Mouse (Mus musculus): ENCODE measurements around the gene Fgd6.

Fgd6 gene

DNA sequence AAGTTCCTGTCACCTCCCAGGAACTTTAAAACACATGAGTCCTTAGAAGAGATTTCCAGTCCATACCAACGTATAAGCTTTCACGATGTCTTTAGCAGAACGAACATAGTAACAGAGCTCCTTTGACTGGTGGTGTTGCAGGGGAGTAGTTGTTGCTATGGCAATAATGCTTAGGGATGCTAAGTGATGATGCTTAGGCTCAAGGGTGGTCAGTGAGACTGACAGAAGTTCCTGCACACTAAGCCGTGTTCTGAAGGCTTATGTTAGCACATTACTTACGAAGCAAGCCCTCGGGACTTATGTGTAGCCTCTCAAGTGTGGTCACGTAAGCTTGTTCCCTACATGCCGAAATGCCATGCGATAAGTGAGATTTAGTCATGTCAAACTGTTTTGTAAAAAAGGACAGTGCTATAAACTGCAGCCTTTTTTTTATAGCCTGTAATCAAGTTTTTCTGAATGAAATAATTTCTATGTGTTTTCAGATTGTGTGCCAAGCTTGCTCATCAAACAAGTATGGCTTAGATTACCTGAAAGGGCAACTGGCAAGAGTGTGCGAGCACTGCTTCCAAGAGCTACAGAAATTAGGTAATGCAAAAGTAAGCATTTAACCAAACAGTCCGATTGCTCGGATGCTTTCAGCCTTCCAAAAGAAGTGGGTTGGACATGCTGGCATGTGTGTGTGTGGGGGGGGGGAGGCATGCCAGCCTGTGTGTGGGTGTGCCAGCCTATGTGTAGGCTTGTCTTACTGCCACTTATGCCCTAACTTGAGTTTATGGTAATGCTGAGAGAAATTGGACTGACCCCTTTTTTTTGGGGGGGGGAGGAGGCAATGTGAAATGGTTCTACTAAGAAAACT, 99.0 kb downstream of the Fgd6 start:
- DNase-seq (ENCODE audit: low read depth, low spot score) = no peak

DNA sequence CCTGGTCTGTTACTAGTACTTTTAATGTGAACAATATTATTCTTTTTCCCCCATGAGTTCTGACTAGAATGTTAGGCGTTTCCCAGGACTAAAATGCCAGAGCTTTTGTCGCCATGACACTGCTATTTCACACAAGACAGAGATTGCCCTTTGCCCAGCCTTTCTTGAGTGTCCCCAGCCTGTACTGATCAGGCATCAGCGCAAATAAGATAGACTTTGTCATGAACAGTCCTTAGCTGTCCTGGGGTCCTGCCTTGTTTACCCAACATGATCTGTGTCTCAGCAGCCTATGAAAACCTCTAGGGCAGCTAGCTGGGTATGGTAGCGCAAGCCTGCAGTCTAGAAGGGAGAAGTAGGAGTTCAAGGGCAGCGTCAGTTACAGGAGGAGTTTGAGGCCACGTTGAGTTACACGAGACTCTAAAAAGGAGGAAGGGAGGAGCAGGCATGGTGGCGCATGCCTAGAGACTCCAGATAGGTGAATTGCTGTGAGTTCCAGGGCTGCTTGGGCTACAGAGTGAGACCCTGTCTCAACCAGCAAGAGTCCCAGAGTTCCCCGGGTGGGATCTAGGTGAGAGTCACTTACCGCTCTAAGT, 103.2 kb downstream of the Fgd6 start:
- no peak for DNase-seq (ENCODE audit: low read depth, low spot score)

DNA sequence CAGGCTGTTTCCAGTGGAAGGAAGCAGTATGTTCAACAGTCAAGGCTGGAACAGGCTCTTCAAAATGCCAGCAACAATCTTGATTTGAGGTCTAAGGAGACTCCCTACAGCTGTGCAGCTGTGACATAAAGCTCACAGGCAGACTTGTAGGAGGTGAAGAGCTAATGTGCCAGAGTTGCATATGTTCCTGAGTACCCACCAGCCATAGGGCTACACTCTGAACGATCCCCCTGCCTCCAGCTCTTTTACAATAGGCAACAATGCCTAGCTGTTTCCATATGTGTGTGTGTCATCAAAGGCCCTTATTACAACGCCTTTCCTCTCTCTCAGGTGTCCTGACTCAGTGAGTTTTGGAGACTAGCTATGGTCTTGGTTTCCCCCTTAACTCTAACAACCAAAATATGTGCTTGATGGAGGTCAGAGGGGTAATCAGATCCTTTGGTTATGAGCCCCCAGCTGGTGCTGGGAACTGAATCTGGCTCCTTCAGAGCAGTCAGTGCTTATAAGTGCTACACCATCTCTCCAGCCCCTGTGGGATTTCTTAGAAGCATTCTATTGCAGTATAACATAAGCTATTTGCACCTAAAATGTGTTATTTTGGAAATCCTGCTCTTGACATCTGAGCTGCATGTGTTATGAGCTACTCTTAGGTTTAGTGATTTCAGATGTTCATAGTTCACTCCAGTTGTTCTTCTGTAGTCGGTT, 104.6 kb downstream of the Fgd6 start:
- no peak for DNase-seq (ENCODE audit: low read depth, low spot score)

DNA sequence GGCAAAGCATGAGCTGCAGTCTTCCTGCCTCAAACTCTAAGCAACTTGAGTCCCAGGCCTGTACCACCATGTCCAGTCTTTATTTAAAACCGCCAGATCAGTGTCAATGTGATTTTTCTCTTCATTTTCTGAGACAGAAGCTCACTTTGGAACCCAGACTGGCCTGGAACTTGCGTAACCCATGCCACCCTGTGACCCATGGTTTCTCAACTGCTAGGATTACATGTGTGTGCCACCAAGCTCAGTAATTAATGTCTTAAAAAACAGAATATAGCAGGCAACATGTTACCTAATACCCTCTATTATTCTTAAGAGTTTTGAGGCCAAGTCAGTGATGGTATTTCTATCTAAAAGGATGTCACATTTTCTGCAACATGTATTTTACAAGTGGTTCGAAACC, 106.6 kb downstream of the Fgd6 start:
- DNase-seq (ENCODE audit: low read depth, low spot score) = no peak

DNA sequence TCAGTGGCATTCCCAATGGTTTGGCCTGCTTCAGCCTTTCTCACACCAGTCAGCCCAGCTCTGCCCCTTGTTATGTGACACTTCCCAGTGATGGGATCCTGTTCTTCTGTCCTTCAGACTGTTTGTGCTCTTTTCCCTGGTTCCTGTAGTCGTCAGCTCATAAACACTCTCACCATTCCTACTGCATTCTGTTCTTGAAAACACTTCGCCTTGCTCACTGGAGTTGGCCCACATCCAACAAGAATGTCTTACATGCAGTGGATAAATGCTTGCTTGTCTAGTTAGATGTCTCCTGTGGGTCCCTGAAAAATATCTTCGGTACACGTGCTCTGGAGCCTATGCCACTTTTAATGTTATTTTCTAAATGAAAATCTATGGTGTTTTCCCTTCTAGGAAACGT, 108.8 kb downstream of the Fgd6 start:
- DNase-seq (ENCODE audit: low read depth, low spot score) = no peak

DNA sequence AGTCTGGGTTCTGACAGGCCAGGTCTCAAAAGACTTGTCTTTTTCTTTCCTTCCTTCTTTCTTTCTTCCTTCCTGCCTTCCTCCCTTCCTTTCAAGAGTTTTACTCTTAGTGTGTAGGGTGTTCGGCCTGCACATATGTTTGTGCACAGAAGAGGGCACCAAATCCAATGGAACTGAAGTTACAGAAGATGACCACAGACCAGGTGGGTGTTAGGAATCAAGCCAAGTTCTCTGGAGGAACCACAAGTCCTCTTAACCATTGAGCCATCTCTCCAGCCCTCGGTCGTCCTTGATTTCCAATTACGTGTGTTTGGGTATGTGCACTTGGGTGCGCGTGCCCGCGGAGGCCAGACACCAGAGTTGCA, 111.6 kb downstream of the Fgd6 start:
- no peak for DNase-seq (ENCODE audit: low read depth, low spot score)

DNA sequence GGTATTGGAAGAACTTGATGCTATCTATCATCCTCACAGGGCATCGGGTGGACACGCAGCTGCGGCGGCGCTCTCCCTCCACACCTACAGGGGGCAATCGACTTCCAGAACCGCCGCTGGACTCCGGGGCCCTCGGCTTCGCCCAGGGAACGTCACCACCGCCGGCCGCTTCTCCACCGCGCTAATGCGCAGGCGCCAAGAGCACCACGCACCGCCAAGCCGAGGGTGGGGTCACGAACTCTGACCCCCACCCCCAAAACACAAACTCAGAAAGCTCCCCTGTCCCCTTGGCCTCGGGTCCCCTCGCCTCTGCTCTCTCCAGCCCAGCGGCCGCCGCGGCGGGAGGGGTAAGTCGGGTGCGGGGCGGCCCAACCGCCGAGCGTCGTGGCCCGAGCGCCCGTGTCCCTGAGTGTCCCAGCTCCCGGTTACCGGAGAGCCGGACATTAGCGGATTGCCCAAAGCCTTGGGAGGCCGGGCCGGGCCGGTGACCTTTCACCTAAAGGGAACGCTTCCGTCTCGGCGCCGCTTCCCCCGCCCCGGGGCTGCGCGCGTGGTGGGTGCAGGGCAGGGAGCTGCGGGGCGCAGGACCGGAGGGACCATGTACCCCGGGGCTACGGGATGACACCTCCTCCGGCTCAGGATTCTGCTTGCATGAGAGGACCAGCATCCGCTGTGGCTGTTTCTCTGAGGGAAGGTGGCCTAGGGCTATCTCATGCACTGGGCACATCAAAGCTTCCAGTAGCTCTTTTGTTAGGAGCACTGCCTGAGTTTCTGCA, 112.1 kb downstream of the Fgd6 start, which contains the start of gene Nr2c1:
Nr2c1 (plus strand) TSS at position 268 of the 776 bp plus-strand sequence.
- DNase-seq (ENCODE audit: low read depth, low spot score) = peak; percentile 81

DNA sequence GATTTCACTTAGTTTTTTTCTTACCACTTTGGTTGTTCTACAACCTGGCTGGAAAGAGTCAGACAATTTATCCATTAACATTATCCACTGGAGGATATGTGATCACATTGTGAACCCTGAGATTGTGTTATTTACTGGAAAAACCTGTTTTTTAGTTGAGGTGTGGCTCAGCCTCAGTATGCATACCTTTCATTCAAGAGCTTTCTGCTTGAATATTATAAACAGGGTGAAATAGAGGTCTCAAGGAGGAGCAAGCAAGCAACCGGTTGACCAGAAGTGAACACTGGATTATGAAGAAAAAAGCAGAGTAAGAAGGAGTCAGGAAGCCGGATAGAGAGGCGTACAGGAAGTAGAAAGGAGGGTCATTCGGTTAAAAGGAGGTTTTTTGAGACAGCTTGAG, 115.7 kb downstream of the Fgd6 start:
- DNase-seq (ENCODE audit: low read depth, low spot score) = no peak

DNA sequence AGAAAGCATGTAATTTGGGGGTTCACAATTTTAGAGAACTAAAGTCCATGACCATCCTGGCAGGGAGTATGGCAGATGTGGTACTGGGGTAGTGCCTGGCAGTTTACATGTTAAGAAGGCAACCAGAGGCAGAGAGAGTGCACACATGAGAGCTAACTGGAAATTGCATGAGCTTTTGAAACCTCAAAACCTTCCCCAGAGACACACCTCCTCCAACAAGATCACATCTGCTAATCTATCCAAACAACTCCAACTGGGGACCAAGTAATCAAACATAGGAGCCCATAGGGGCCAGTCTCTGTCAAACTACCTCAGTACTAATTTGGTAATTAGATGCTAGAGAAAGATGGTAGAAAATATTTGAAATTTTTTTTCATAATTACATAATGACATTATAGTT, 118.0 kb downstream of the Fgd6 start:
- no peak for DNase-seq (ENCODE audit: low read depth, low spot score)

DNA sequence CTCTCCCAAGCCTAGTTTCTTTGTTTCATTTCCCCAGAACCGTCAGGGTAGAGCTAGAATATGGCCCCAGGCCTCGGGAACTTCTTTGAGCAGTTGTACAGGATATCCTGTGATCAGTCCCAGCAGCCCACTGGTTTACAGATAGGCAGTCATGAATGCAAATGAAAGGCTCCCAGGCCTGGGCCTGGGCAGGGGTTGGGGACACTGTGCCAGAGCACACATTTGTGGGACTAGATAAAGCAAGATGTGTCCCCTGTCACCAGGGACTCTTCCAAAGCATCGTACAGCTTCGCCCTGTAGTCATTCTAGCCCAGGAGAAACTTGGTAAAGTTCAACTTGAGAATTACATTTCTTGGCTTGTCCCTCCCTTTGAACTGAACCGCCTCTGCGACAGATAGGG, 123.2 kb downstream of the Fgd6 start:
- no peak for DNase-seq (ENCODE audit: low read depth, low spot score)

DNA sequence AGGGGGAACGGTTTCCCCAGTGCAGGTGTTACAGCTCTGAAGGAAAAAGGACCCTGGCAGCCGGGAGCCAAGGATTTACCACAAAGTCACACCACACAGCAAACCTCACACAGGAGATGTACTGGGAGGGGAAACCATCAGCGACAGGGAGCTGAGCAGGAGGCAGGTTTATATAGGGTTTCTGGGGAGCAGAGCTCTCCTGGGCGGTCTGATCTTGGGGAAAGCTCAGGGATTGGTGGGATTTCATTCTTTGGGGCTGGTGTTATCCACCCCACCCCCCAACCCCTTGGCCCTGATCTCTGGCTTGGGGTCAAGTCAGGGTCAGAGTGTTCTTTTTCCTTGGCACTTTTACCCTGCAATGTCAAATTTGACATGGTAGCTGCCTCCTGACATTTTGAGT, 123.6 kb downstream of the Fgd6 start:
- DNase-seq (ENCODE audit: low read depth, low spot score) = no peak

DNA sequence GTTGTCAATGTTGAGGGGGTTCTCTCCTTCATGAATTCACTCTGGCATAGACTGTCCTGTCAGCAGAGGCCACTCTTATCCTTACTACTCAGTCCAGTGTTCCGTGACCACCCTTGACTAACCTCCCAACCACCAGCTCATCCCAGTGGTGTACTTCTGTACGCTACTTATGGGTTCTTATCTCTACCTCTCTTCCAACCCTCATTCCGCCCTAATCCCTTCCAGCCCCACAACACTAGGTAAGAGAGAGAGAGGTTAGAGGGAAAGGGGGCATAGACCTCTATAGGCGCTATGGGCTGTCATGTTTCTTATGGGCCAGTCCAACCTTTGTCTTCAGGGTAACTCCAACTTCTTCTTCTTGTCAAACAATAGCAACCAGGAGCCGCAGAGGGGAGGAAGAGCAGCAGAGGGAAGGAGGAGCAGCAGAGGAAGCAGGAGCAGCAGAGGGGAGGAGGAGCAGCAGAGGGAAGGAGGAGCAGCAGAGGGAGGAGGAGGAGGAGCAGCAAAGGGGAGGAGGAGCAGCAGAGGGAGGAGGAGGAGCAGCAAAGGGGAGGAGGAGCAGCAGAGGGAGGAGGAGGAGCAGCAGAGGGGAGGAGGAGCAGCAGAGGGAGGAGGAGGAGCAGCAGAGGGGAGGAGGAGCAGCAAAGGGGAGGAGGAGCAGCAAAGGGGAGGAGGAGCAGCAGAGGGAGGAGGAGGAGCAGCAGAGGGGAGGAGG, 125.4 kb downstream of the Fgd6 start:
- DNase-seq (ENCODE audit: low read depth, low spot score) = no peak

DNA sequence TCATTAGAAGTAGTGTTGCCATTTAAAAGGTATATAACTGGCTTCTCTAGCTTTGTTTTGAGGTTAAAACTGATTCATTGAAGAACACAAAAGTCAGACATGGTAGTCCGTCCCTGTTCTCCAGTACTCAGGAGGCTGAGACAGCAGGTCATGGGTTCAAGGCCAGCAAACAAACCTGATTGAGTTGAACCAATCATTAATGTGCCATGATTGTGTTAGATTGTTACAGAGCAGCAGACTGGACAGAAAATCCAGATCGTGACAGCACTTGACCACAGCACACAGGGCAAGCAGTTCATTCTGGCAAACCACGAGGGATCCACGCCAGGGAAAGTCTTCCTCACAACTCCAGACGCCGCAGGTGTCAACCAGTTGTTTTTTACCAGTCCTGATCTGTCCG, 126.2 kb downstream of the Fgd6 start:
- no peak for DNase-seq (ENCODE audit: low read depth, low spot score)

DNA sequence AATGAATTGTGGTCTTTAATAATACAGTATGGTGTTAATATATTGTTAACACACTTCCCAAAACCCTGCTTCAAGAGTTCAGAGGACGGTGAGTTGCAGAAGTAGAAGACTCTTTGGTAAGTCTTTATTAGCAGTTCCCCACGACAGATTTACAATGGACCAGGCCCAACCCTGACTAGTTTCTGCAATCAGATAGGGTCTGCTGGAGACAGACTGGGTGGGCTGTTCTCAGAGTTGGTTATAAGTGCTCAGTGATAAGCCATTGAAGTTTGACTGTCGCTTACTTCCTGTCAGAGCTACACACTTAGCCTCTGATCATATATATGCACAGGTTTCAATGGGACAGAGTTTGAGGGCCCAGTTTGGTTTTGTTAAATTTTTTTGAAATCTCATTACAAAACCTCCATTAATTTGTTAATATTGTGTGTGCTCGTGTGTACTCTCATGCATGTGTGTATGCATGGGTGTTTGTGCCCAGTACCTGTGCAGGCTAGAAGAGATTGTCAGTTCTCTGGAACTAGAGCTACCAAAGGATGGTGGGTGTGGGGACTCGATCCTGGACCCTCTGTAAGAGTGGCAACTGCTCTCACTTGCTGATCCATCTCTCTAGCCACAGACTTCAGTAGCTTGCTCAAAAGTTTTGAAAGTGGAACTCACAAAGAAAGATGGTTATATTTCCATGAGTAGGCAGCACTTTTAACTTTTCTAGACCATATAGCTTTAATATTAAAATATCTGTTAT, 128.5 kb downstream of the Fgd6 start:
- no peak for DNase-seq (ENCODE audit: low read depth, low spot score)

DNA sequence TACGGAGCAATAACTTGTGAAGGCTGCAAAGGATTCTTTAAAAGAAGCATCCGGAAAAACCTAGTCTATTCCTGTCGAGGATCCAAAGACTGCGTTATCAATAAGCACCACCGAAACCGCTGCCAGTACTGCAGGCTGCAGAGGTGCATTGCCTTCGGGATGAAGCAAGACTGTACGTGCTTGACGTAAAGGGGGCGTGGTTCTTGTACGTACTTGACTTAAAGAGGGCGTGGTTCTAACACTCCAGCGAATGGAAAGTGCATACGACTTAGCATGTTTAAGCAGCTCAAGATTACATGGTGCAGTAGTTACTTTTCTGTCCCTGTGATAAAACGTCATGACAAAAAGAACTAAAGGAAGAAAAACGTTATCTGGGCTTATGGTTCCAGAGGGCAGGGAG, 129.6 kb downstream of the Fgd6 start:
- no peak for DNase-seq (ENCODE audit: low read depth, low spot score)

DNA sequence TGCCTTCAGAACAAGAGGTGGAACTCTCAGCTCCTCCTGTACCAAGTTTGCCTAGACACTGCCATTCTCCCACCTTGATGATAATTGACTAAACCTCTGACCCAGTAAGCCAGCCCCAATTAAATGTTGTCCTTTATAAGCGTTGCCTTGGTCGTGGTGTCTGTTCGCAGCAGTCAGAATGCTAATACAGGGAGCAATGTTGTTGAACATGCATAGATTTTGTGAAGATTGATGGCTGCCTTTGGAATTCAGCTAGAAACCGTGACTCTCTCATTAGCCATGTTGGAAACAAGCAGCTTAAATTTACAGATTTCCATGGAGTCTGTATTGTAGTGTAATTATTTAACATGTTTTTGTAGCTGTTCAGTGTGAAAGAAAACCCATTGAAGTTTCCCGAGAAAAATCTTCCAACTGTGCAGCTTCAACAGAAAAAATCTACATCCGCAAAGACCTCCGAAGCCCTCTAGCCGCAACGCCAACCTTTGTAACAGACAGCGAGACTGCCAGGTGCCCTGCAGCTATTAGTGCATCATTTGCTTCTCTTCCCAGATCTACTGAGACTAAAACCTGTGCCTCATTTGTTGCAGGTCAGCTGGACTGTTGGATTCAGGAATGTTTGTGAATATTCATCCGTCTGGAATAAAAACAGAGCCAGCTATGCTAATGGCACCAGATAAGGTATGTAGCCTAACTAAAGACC, 131.4 kb downstream of the Fgd6 start:
- DNase-seq (ENCODE audit: low read depth, low spot score) = no peak

DNA sequence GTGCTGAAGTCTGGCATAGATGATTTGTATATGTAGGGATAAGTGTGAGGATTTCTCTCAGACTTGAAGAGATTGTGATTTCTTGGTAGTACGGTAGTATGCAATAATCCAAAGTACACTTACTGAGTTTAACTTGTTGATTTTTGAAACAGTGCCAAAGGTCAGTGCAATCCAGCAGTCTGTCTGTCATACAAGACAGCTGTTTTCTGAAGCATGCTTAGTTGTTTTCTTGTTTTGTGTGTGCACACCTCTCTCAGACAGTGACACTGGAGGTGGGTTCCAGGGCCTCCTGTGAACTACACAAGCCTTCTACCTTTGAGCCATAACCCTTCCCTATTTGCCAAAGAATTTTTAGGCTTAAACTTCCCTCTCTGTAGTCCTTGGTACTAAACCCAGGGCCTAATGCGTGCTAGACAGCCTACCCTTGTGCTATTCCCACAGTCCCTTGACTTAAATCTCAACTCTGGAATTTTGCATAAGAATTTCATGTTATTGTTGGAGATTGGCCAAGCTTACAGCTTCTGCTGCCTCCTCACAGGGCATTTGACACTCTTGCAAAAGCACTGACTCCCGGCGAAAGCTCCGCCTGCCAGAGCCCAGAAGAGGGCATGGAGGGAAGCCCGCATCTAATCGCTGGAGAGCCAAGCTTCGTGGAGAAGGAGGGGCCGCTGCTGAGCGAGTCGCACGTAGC, 135.8 kb downstream of the Fgd6 start:
- no peak for DNase-seq (ENCODE audit: low read depth, low spot score)

DNA sequence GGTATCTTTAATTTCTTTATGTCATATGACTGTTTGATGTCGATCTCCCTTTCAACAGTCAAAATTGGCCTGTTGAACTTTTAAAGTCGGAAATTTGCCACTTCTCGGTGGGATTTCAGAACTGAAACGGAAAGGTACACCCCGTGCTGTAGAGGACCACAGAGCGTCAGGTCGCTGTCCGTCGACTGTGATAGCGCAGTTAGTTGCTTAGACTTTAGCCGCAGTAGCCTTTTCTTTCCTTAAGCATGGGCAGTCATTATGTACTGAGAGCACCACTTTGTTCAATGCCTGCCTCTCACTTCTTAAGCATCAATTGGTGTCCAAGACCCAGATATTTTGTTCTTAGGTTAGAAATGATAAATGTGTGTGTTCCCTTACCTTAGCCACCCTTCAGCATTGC, 136.3 kb downstream of the Fgd6 start:
- DNase-seq (ENCODE audit: low read depth, low spot score) = no peak

DNA sequence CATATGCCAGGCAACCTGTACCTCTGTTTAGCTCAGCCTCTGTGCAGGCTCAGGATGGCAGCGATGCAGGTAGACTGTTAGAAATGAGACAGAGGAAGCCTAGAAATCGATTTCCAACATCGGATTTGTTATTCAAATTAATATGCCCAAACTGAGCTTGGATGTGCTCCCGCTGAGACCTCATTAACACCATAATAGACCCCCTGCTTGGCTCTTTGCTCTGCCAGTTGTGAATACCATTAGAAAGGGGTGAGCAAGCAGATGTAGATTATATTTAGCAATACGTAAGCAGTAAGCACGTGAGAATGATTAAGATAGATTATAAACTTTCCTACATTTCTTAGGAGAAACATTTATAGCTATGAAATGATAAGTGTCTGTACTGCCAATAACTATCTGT, 136.9 kb downstream of the Fgd6 start:
- no peak for DNase-seq (ENCODE audit: low read depth, low spot score)

DNA sequence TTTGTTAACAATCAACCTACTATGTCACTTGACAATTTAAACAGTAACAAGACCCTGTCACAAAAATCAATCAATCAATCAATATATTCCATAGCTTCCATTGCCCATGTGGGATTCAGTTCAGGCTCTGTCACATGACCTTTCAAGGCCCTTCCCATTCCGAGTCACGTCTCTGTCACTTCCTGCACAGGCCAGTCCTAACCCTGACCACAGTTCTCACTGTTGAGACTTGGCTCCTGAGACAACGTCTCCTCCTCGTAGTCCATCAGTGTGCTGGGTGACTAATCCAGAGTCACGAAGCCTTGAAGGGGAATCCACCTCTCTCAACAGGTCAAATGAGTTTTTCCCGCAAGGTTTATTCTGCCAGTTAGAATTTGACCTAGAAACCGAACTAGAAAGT, 138.9 kb downstream of the Fgd6 start:
- no peak for DNase-seq (ENCODE audit: low read depth, low spot score)
